Mouse (Mus musculus): ENCODE results near the gene Cacna1h. TPM values are rescaled to one million over a fixed set of nuclear protein-coding genes. Genes with fewer than 3 reads are reported as not detected.

Cacna1h gene
- polyA plus RNA-seq, 1 experiment from 2014 or later = 10.3 TPM

DNA sequence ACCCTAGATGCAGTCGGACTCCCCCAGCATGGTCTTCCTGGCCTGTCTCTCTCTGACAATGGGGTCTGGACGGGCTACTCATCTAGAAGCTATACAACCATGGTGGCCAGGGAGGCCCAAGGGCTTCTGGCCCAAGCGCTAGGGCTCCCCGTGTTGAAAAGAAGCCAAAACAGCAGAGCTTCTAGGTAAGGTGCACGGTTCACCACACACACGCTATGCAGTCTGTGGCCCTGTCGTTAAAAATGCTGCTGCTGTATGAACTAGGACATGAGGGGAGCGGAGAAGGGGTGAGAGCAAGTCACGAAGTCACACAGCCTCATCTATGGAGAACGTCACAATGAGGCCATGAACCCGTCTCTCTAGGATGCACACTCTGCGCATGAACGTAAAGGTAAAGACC lies 31.4 kb downstream of the Cacna1h start:
- WGBS (ENCODE audit: insufficient replicate concordance) = 85% methylated on average over 13 of the region's 13 CpGs
- no peak for ATAC-seq (replicated peaks; ENCODE audit: insufficient number of reproducible peaks, low FRiP score, low TSS enrichment)
- no peak overlapping the region for H3K4me2 ChIP-seq
- no peak overlapping the region for H3K4me3 ChIP-seq (ENCODE audit: low read depth, low read length)
- no peak overlapping the region for H3K9ac ChIP-seq (ENCODE audit: low read depth, low read length)
- H3K27me3 ChIP-seq (ENCODE audit: control insufficient read depth, insufficient read depth, low read length) = no peaks in the 10 kb centered on the region
- H3K27ac ChIP-seq (ENCODE audit: low read depth, low read length) = no peak overlapping the region
- no peaks in the 10 kb centered on the region for H3K9me3 ChIP-seq (replicated peaks; ENCODE audit: control insufficient read depth, low read length)
- no peaks in the 10 kb centered on the region; the same call in 1 of the 2 replicates for H3K36me3 ChIP-seq (ENCODE audit: control insufficient read depth, insufficient read depth, low read length)
- H3K4me1 ChIP-seq (ENCODE audit: control insufficient read depth, insufficient read depth, low read length) = peaks cover 56% of the 10 kb centered on the region

DNA sequence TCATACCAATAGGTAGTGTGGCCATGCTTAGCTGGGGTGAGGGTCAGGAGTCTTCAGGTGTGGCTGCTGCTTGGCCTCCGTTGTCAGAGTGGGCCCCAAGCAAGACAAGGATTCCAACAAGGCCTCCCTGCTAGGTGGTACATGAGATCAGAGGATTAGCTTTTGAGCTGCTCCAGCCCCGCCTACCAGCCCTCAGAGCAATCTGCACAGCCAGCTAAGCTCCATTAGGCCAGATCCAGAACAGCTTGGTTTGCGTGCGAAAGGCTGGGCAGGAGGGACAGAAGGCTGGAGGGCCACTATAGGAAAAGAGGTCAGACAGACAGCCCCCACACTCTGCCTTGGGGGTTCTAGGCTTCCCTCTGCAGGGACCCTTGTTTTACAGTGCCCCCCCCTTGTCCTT lies 32.1 kb downstream of the Cacna1h start:
- ATAC-seq (replicated peaks; ENCODE audit: insufficient number of reproducible peaks, low FRiP score, low TSS enrichment) = no peak
- no peaks in the 10 kb centered on the region for H3K9me3 ChIP-seq (replicated peaks; ENCODE audit: control insufficient read depth, low read length)
- 45% methylated on average over 4 of the region's 4 CpGs for WGBS (ENCODE audit: insufficient replicate concordance)
- H3K4me2 ChIP-seq = no peak overlapping the region
- H3K27me3 ChIP-seq (ENCODE audit: control insufficient read depth, insufficient read depth, low read length) = no peaks in the 10 kb centered on the region
- H3K36me3 ChIP-seq (ENCODE audit: control insufficient read depth, insufficient read depth, low read length) = no peaks in the 10 kb centered on the region; the same call in 1 of the 2 replicates
- H3K4me3 ChIP-seq (ENCODE audit: low read depth, low read length) = no peak overlapping the region
- no peak overlapping the region for H3K27ac ChIP-seq (ENCODE audit: low read depth, low read length)
- H3K4me1 ChIP-seq (ENCODE audit: control insufficient read depth, insufficient read depth, low read length) = peaks cover 48% of the 10 kb centered on the region
- no peak overlapping the region for H3K9ac ChIP-seq (ENCODE audit: low read depth, low read length)

DNA sequence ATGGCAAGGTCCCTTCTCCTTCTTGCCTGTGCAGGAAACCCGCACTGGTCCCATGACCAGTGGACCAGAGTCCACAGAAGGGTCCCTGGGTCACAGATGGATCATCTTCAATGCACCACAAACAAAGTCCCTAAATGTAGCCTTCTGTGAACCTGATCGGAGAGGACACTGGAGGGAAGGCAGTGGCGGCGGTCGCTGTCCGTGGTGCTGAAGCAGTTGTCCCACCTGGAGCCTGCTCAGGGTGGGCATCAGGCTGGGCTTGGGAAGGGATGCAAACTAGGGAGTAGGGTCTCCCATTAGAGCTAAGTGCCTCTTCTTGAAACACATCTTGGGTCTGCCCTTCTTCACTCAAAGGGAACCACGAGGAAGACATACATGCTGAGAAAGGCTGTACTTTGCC lies 33.1 kb downstream of the Cacna1h start:
- Histone ChIP-seq H3K9me3 (replicated peaks; ENCODE audit: control insufficient read depth, low read length) (no peaks in the 10 kb centered on the region), H3K9ac (ENCODE audit: low read depth, low read length) (no peak overlapping the region), H3K27me3 (ENCODE audit: control insufficient read depth, insufficient read depth, low read length) (no peaks in the 10 kb centered on the region), H3K27ac (ENCODE audit: low read depth, low read length) (no peak overlapping the region), H3K4me3 (ENCODE audit: low read depth, low read length) (no peak overlapping the region), H3K4me1 (ENCODE audit: control insufficient read depth, insufficient read depth, low read length) (peaks cover 38% of the 10 kb centered on the region), H3K4me2 (no peak overlapping the region), H3K36me3 (ENCODE audit: control insufficient read depth, insufficient read depth, low read length) (no peaks in the 10 kb centered on the region; the same call in 1 of the 2 replicates)
- 5% methylated on average over 7 of the region's 7 CpGs for whole genome bisulfite sequencing (ENCODE audit: insufficient replicate concordance)
- no peak for ATAC-seq (replicated peaks; ENCODE audit: insufficient number of reproducible peaks, low FRiP score, low TSS enrichment)

DNA sequence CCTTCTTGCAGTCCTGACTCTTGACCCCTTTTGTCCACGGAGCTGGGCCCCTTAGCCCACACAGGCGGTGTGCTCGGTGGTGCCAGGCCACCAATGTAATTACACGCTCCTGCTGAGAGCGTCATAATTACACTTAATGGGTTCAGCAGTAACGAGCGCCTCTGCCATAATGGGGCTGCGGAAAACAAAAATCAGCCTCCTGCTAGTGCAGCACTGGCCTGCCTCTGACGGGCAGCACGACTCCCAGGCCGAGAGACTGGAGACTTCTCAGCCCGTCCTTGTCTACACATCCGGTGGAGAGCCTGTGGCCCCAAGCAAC lies 35.1 kb downstream of the Cacna1h start:
- Histone ChIP-seq H3K9ac (ENCODE audit: low read depth, low read length) (0 out of 2 replicates have a peak overlapping the region, but pooled peaks have one; percentile 10), H3K36me3 (ENCODE audit: control insufficient read depth, insufficient read depth, low read length) (no peaks in the 10 kb centered on the region; the same call in 1 of the 2 replicates), H3K4me3 (ENCODE audit: low read depth, low read length) (no peak overlapping the region), H3K4me1 (ENCODE audit: control insufficient read depth, insufficient read depth, low read length) (peaks cover 24% of the 10 kb centered on the region), H3K9me3 (replicated peaks; ENCODE audit: control insufficient read depth, low read length) (no peaks in the 10 kb centered on the region), H3K4me2 (no peak overlapping the region), H3K27ac (ENCODE audit: low read depth, low read length) (no peak overlapping the region), H3K27me3 (ENCODE audit: control insufficient read depth, insufficient read depth, low read length) (no peaks in the 10 kb centered on the region)
- ATAC-seq (replicated peaks; ENCODE audit: insufficient number of reproducible peaks, low FRiP score, low TSS enrichment) = no peak
- 64% methylated on average over 13 of the region's 13 CpGs for WGBS (ENCODE audit: insufficient replicate concordance)

DNA sequence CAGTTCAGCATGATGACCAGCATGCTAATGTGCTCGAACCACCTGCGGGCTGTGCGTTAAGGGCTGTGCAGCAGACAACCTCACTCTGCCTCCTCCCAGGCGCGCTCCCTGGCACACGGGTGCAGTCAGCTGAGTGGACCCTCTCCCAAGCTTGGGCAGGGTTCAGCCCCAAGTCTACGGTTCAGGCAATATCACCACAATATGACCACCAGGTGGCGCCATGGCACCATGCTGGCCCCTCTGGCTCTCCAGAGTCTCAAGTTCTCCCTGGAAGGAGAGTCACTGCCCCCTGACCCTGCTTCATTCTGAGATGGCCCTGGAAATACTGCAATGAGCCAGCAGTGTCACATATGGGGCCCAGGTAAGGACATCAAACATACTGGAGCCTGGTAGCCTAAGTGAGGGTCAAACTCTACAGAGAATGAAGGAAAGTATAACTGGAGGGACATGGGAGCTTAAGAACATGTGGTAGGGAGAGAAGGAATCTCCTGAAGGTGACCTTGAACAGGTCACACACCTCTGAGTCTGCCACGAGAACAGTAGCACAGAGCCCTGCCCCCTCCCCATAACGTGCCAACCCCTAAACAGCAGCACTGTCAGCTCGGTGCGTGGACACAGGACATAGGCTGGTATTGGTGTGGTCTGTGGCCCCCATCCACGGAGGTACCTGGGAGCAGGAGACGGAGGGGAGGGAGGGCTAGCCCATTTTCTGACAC lies 35.6 kb downstream of the Cacna1h start:
- ATAC-seq (replicated peaks; ENCODE audit: insufficient number of reproducible peaks, low FRiP score, low TSS enrichment) = no peak
- peaks cover under 1% of the 10 kb centered on the region; the same call in 1 of the 2 replicates for H3K36me3 ChIP-seq (ENCODE audit: control insufficient read depth, insufficient read depth, low read length)
- H3K27ac ChIP-seq (ENCODE audit: low read depth, low read length) = no peak overlapping the region
- no peak overlapping the region for H3K4me2 ChIP-seq
- H3K9ac ChIP-seq (ENCODE audit: low read depth, low read length) = peak overlapping the region; percentile 12; the same call in 1 of the 2 replicates
- no peaks in the 10 kb centered on the region for H3K9me3 ChIP-seq (replicated peaks; ENCODE audit: control insufficient read depth, low read length)
- H3K27me3 ChIP-seq (ENCODE audit: control insufficient read depth, insufficient read depth, low read length) = no peaks in the 10 kb centered on the region
- WGBS (ENCODE audit: insufficient replicate concordance) = 32% methylated on average over 14 of the region's 14 CpGs
- no peak overlapping the region for H3K4me3 ChIP-seq (ENCODE audit: low read depth, low read length)
- H3K4me1 ChIP-seq (ENCODE audit: control insufficient read depth, insufficient read depth, low read length) = peaks cover 24% of the 10 kb centered on the region

DNA sequence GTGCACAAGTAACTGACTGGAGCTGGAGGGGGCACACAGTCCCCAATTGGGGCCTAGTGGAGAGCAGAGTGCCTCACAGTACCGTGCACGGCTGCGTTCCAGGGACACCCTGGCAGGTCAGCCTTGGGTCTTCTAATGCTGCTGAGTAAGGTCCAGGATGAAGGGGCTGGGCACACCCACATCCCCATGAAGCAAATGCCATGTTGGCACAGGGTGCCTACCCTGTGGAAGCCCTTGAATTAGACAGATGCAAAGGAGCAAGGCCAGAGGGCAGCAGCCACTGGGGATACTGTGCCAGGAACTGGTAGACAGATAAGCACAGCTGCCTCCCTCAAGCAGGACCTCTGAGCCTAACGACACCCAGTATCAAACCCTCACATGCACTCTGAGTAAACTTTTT lies 39.1 kb downstream of the Cacna1h start:
- ATAC-seq (replicated peaks; ENCODE audit: insufficient number of reproducible peaks, low FRiP score, low TSS enrichment) = no peak
- no peak overlapping the region for H3K4me2 ChIP-seq
- peaks cover 10% of the 10 kb centered on the region; the same call in 1 of the 2 replicates for H3K36me3 ChIP-seq (ENCODE audit: control insufficient read depth, insufficient read depth, low read length)
- H3K27ac ChIP-seq (ENCODE audit: low read depth, low read length) = no peak overlapping the region
- no peaks in the 10 kb centered on the region for H3K27me3 ChIP-seq (ENCODE audit: control insufficient read depth, insufficient read depth, low read length)
- no peak overlapping the region for H3K4me3 ChIP-seq (ENCODE audit: low read depth, low read length)
- H3K9me3 ChIP-seq (replicated peaks; ENCODE audit: control insufficient read depth, low read length) = no peaks in the 10 kb centered on the region
- H3K4me1 ChIP-seq (ENCODE audit: control insufficient read depth, insufficient read depth, low read length) = peaks cover 16% of the 10 kb centered on the region
- H3K9ac ChIP-seq (ENCODE audit: low read depth, low read length) = no peak overlapping the region
- 95% methylated on average over 4 of the region's 4 CpGs for WGBS (ENCODE audit: insufficient replicate concordance)

DNA sequence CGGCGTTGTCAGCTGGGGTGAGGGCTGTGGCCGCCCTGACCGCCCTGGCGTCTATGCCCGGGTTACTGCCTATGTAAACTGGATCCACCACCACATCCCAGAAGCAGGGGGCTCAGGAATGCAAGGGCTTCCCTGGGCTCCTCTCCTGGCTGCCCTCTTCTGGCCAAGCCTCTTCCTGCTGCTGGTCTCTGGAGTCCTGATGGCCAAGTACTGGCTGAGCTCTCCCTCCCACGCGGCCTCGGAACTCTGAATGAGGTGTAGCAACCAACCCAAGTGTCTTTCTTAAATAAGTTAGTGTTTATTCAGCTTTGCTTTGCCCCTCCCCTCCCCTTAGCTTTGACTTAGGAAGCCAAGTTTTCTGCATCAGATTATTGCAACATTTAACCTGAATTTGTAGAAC lies 59.6 kb downstream of the Cacna1h start:
- H3K27me3 ChIP-seq (ENCODE audit: control insufficient read depth, insufficient read depth, low read length) = no peaks in the 10 kb centered on the region
- no peak overlapping the region for H3K4me3 ChIP-seq (ENCODE audit: low read depth, low read length)
- H3K9me3 ChIP-seq (replicated peaks; ENCODE audit: control insufficient read depth, low read length) = no peaks in the 10 kb centered on the region
- 37% methylated on average over 9 of the region's 9 CpGs for WGBS (ENCODE audit: insufficient replicate concordance)
- H3K27ac ChIP-seq (ENCODE audit: low read depth, low read length) = no peak overlapping the region
- H3K36me3 ChIP-seq (ENCODE audit: control insufficient read depth, insufficient read depth, low read length) = no peaks in the 10 kb centered on the region; the same call in 1 of the 2 replicates
- no peaks in the 10 kb centered on the region for H3K4me1 ChIP-seq (ENCODE audit: control insufficient read depth, insufficient read depth, low read length)
- H3K4me2 ChIP-seq = no peak overlapping the region
- H3K9ac ChIP-seq (ENCODE audit: low read depth, low read length) = no peak overlapping the region
- no peak for ATAC-seq (replicated peaks; ENCODE audit: insufficient number of reproducible peaks, low FRiP score, low TSS enrichment)

DNA sequence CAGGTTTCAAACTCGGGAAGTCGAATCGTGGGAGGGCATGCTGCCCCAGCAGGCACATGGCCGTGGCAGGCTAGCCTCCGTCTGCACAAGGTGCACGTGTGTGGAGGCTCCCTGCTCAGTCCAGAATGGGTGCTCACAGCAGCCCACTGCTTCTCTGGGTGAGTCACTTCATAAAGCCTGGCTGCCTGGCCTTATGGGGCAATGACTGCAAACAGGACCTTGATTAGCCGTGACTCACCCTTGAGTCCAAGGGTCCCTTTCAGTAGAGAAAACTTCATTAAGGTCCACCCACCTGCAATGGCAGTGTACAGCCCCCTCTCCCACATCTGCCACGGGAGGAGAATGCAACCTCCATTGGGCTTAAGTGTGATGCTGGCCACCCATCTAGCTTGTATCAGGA lies 61.1 kb downstream of the Cacna1h start:
- no peaks in the 10 kb centered on the region; the same call in 1 of the 2 replicates for H3K36me3 ChIP-seq (ENCODE audit: control insufficient read depth, insufficient read depth, low read length)
- no peak overlapping the region for H3K9ac ChIP-seq (ENCODE audit: low read depth, low read length)
- H3K4me2 ChIP-seq = no peak overlapping the region
- H3K9me3 ChIP-seq (replicated peaks; ENCODE audit: control insufficient read depth, low read length) = no peaks in the 10 kb centered on the region
- ATAC-seq (replicated peaks; ENCODE audit: insufficient number of reproducible peaks, low FRiP score, low TSS enrichment) = no peak
- WGBS (ENCODE audit: insufficient replicate concordance) = 73% methylated on average over 8 of the region's 8 CpGs
- no peak overlapping the region for H3K27ac ChIP-seq (ENCODE audit: low read depth, low read length)
- no peak overlapping the region for H3K4me3 ChIP-seq (ENCODE audit: low read depth, low read length)
- H3K27me3 ChIP-seq (ENCODE audit: control insufficient read depth, insufficient read depth, low read length) = no peaks in the 10 kb centered on the region
- H3K4me1 ChIP-seq (ENCODE audit: control insufficient read depth, insufficient read depth, low read length) = no peaks in the 10 kb centered on the region

DNA sequence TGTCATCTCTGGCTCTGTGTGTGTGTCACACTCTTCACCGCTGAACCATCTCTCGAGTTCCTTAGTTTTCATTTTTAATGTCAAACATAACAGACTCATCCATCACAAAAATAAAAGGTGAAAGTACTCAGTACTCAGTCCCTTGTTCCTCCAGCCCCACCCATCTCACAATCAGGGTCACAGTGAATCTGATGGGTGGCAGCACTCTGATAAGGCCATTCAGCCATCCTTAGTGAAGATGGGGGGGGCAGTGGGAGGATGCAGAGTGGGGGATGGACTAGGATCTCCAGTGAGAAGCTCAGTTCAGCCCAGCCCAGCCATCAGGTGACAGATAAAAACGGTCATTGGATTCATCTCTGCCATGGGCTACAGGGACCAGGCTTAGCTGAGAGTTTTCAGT lies 64.6 kb downstream of the Cacna1h start, which contains the start of gene Tpsg1:
Gene Tpsg1, plus strand, starts transcription at position 301 of the 400 bp plus-strand sequence.
- H3K27ac ChIP-seq (ENCODE audit: low read depth, low read length) = no peak within 1 kb of the TSS
- H3K27me3 ChIP-seq (ENCODE audit: control insufficient read depth, insufficient read depth, low read length) = peaks cover 2% of the 10 kb centered on the region; the same call in 1 of the 2 replicates
- H3K4me3 ChIP-seq (ENCODE audit: low read depth, low read length) = no peak within 1 kb of the TSS
- no peak within 1 kb of the TSS for H3K4me2 ChIP-seq
- no peak within 1 kb of the TSS for H3K9ac ChIP-seq (ENCODE audit: low read depth, low read length)
- H3K4me1 ChIP-seq (ENCODE audit: control insufficient read depth, insufficient read depth, low read length) = no peaks in the 10 kb centered on the region
- ATAC-seq (replicated peaks; ENCODE audit: insufficient number of reproducible peaks, low FRiP score, low TSS enrichment) = no peak
- no peaks in the 10 kb centered on the region for H3K36me3 ChIP-seq (ENCODE audit: control insufficient read depth, insufficient read depth, low read length)
- WGBS (ENCODE audit: insufficient replicate concordance) = 68% methylated on average over 3 of the region's 3 CpGs
- no peaks in the 10 kb centered on the region for H3K9me3 ChIP-seq (replicated peaks; ENCODE audit: control insufficient read depth, low read length)

All from heart, embryonic 11.5 days (tissue).